Mouse (Mus musculus): ENCODE results near the gene Otub1.

Gene Otub1

DNA sequence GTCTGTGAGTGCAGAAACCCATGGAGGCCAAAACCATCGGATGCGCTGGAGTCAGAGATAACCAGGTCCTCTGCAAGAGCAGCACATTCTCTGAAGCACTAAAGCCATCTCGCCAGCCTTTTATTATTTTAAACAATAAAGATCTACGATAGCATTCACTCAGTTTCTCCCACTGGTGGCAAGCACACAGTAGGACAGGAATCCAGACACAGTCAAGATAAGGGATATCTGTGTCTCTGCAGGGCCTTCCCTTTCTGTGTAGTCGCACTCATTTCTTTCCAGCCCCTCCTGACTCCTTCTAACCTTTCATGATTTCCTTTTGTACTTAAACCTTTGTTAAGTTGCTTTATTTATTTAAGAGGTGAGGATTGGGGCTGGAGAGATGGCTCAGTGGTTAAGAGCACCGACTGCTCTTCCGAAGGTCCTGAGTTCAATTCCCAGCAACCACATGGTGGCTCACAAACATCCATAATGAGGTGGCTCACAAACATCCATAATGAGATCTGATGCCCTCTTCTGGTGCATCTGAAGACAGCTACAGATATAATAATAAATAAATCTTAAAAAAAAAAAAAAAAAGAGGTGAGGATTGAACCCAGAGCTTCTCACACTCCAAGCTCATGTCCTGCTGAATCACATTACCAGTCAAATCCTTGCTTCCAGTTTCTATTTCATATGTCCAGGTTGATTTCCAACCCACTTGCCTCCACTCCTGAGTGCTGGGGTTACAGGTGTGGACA, 4.0 kb upstream of the Otub1 start:
- DNase-seq (ENCODE audit: low spot score in 2 of 2), result no peak

DNA sequence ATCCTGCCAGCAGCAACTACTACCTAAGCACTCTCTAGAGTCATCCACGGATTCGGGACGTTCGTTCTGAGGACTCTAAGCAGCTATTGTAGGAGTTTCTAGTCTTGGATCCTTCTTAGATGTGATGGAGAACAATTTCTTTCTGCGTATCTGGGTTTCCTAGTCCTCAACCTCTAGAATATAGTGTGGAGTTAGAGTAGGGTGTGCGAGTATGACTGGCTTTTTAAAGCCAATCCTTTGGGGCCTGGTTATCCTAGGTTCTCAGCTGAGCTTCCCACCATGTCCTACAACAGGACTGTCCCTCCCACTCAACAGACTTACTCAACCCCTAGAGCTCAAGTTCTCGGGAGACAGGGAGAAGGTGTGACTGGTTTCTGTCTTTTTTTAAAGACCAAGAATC, 790 bp downstream of the Otub1 start:
- DNase-seq (ENCODE audit: low spot score in 2 of 2), result no peak

DNA sequence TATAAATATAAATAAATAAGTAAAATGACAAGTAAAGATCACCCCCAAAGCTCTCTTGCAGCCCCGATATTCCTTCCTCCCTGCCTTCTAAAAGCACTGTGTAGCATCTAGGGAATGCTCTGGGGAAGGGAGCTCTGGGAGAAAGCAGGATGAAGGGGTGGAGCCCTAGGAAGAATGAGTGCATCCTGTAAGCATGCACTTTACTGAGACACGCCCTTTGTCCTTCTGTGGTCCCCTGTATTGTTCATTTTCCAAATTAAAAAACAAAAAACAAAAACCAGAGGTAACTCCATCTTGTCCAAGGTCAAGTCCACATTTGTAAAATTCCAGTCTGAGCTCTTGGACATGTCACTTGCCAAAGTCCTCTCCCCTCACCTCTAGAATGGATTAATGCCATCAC, 1.2 kb downstream of the Otub1 start:
- no peak for DNase-seq (ENCODE audit: low spot score in 2 of 2)

DNA sequence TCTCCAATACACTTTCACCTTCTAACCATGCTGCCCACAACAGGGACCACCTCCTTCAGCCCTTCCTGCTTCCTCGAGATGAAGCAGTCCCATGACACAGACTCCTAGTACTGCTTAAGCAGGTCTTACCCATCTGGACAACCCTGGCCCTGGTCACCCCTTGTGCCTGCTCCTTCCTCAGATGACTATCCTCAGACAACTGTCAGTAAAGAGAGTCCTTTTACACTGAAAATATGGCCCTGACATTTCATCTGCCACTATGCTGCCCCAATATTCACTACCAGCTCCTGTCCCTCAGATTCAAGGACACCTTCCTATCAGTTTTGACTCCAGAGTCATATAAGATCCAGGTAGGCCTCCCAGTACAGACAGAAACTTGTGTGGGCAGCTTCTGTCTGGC, 5.7 kb downstream of the Otub1 start:
- no peak for DNase-seq (ENCODE audit: low spot score in 2 of 2)

DNA sequence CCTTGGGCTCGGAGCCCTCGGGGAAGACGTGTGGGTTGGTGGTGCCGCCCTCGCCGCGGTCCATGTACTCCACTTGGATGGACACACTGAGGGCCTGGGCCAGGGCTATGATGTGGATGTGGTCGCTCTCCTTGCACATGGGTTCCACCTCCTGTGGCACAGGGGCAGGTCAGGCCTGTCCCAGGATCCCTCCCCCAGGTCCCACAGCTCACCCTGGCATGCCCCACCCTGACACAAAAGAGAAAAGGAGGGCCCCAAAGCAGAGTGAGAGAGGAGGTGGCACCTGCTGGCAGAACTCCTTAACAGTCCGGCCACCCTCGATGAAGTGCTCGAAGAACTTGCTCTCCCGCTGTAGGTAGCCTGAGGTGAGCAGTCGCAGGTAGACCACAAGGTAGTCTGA, 7.0 kb downstream of the Otub1 start:
- DNase-seq (ENCODE audit: low spot score in 2 of 2), result no peak

DNA sequence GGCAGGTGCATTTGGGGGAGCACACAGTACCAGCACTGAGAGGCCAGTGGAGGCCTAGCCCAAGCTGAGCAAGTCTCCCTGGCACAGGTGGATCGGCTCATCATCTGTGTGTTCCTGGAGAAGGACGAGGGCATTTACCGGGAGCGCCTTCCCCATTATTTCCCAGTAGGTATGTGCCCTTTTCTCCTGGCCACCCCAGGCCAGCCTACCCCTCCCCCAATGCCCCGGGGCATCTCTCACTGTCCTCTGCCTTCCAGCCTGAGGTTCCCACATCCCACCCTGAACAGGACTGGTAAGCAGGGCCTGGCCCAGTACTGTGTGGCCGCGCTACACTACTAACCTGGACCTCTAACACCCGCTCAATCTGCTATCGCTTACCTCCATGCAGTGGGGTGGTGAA, 8.7 kb downstream of the Otub1 start:
- no peak for DNase-seq (ENCODE audit: low spot score in 2 of 2)

DNA sequence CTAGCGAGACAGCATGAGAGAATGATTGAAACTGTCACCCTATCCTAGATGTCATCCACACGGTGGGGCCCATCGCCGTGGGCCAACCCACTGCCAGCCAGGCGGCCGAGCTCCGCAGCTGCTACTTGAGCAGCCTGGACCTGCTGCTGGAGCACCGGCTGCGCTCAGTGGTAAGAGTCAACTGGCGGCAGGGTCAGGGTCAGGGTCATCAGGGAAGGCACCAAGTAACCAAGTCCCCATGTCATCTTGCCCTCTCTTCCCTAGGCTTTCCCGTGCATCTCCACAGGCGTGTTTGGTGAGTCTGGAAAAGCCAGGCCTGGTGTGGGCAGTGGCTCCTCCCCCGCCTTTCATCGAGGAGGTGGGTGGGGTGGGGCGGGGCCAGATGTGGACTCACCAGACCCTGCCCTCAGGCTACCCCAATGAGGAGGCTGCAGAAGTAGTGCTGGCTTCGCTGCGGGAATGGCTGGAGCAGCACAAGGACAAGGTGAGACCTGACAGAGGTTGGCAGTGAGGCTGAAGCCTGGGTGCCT, 9.3 kb downstream of the Otub1 start:
- no peak for DNase-seq (ENCODE audit: low spot score in 2 of 2)

DNA sequence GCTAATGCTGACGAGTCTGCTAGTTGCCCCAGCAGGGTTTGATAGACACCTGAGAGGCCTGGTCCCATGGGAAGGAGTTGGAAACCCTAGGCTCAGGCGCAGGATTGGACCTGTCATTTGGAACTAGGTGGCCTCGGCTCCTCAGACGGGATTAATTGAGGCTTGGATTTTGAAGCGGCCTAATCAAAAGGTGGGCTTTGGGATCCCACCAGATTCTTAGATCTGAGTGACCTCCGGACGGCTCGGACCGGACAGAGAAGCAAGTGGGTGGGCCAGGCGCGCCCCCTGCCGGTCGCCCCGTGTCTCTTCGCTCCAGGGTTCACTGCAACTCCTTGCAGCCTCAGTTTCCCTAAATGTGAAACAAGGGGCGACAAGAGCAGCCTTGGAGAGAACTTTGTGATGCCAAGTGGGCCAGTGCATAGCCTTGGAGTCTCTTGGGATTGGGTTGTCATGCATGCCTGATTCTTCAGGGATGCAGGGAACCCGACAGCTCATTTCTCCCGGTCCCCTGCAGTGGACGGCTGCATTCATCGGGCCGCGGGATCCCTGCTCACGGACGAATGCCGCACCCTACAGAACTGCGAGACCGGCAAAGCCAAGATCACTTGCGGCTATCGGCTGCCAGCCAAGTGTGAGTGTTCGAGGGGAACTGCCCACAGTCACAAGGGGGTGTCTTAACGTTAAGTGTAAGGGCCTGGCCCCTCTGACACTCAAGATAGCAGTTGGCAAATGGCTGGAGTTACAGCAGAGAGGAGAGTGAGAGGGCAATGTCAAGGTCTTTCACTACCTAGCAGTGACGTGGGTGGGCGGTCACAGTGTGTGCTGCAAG, 10.0 kb downstream of the Otub1 start:
- peak; percentile 63 to 64 for DNase-seq (ENCODE audit: low spot score in 2 of 2)

DNA sequence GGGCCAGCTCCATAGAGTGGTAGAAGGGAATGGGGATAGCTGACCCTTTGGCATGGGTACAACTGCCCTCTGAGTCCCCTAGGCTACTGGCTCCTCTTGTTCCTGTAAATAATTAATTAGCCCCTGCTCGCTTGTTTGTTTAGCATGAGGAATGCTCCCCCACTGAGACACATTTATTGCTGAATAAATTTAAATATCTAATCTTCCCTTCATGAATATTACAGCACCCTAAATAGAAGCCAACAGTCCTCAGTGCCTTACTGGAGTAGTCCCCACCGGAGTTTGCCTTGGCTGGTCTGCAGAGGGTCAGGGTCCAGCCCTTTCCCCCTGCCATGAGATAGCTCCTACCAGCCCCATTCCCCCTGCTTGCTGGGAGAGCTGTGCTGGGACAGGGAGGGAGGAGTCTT, 13.6 kb downstream of the Otub1 start:
- DNase-seq (ENCODE audit: low spot score in 2 of 2), result no peak

DNA sequence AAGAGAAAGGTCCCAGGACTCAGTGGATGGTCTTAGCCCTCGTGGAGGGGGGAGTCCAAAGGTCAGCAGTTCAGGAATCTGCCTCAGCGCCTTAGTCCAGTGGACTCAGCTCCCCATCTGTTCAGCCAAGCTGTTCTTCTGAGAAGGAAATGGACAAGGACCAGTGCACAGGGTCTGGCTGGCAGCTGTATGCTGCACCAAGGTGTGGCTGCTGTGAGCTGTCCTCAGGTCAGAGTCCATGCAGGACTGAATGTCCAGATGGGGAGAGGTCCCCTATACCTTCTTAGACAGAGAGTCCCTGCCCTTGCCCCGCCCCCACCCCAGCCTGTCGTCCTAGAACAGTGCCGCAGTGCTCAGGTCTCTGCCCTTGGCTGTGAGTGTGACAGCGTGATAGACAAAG, 14.5 kb downstream of the Otub1 start:
- DNase-seq (ENCODE audit: low spot score in 2 of 2), result no peak

DNA sequence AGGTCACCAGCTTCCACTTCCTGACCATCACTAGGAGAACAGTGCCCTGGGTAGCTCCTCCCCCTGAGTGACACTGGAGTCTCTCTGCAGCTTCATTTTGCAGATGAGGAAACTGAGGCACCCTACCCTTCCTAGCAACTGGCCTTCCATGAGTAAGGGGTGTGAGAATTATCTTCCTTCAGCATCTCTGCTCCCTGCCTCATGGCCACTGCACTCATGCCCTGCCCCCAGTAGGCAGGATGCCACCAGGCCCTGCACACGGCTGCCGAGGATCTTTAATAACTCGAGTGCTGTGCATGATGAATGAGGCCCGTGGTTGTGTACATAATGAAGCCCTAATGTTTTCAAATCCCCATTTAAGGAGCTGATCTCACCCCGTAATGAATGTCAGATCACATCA, 15.1 kb downstream of the Otub1 start:
- DNase-seq (ENCODE audit: low spot score in 2 of 2), result no peak

DNA sequence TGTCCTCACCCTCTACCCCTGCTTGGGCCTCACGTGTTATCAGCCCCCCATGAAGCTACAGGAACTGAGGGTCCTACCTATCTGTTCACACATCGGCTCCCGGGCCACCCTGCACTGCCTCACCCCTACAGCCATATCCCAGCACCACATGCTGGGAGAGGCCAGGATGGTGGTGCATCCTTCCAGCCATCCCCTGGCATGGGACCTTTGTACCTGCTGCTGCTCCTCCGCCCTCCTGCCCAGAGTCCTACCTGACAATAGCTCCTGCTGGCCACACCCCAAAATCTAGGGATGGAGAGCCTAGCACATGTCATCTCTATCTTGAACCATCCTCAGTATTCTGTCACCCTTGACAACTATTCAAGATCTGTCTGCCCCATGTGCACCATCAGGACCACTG, 17.1 kb downstream of the Otub1 start:
- DNase-seq (ENCODE audit: low spot score in 2 of 2), result no peak

DNA sequence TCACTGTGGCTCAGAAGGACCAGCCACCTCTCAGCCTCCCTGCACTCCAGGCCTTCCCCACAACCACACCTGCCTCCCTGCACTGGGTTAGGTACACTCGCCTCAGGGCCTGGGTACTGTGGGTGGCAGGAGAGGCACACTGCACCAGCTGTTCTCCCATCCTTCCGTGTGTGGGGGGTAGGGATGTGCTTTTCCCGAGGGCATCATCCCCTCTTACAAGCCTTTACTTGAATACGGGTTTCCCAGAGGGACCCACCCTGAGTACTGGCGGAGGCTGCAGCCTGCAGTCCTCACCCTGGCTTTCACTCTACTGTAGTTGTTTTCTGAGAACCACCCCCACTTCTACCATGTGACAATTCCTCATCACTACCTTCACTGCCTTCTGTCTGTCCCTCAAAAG, 19.0 kb downstream of the Otub1 start:
- DNase-seq (ENCODE audit: low spot score in 2 of 2), result no peak

DNA sequence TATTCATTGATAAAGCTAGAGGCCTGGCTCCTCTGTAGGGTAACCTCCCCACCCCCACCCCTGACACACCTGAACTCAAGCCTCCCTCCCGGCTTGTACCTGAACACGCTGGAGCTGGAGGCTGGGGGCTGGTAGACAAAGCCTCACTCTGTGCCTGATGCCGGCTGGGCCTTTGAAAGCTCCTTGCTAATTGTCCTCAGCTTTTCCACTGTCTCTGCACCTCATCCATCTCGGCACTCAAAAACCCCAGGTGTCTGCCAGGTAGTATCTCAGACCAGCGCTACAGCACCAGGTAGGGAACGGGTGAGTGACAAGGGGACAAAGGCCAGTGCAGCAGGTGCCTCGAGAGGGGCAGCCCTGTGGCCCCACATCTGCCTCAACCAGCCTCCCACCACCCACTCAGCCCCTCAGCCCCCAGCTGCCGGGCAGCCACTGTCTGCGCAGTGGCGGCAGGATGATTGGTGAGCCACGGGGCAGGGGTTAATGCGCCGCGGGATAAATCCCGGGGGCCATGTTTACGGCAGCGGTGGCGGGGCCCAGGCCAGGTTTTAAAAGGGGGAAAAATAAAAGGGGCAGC, 20.3 kb downstream of the Otub1 start:
- no peak for DNase-seq (ENCODE audit: low spot score in 2 of 2)

DNA sequence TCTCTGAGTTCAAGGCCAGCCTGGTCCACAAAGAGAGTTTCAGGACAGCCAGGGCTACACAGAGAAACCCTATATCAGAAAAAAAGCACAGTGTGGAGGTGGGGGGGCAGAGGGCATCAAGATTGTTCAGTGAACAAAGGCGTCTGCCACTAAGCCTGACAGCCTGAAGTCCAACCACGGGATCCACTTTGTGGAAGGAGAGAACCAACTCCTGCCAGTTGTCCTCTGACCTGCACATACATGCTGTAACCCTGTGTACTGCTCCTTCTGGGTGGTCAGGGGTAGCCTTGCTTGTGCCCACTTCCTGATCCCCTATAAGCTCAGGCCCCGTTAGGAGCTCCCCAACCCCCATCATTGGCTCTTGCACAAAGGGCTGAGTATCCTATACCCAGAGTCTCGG, 21.1 kb downstream of the Otub1 start:
- DNase-seq (ENCODE audit: low spot score in 2 of 2), result no peak

DNA sequence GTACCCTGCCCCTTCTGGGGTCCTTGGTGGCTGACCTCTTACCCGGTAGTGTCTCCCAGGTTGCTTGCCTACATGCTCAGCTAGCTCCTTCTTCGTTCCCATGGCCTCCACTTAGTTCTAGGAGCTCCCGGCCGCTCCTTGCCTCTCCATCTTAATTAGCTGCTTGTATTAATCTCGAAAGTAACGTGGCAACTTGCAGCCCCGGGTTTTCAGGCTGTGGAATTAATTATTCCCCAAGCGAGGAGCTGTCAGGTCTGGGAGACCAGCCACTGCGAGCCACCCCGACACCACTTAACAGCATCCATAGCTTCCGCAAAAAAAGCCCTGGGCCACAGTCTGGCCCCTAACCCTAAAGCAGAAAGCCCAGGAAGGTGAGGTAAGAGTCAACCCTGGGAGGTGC, 22.7 kb downstream of the Otub1 start:
- no peak for DNase-seq (ENCODE audit: low spot score in 2 of 2)

DNA sequence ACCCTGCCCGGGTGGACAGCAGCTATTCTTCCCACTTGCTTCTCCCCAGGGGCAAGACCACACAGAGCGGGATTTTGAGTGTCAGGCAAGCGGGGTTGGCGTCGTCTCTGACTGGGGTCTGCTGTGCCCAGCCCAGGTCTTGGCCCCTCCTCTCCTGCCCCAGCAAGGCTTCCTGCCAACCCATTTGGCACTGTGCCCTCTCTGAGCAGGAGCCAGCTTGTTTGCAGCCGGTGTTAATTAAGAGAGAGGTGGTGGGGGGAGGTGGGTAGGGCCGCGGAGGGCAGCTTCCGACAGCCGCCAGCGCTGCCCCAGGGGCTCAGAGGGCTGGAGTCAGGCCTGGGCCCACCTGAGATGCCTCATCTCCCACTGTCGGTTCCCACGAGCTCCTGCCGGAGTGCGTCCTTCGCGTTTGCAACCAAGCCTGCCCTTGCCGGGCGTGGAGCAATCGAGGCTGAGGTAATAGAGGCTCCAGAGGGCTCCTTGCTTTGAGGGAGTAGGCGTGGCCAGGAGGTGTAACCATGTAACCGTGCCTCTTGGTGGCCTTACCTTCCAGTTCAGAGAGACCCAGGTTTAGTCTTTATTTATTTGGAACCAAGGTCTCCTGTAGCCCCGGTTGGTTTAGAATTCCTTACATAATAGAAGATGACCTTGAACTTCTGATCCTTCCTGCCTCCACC, 23.7 kb downstream of the Otub1 start:
- peak; percentile 62 to 71 for DNase-seq (ENCODE audit: low spot score in 2 of 2)

DNA sequence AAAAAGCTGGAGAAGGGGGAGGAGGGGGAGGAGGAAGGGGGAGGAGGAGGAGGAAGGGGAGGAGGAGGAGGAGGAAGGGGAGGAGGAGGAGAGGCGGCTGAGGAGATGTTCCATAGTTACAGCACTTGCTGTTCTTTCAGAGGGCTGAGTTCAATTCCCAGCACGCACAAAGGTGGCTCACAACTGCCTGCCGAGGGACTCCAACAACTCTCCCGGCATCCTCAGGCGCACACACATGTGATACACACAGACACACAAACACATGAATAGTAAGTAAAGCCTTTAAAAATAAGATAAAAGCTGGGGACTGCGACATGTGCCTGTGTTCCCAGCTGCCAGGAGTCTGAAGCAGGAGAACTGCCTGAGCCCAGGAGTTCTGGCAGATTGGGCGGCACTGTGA, 24.6 kb downstream of the Otub1 start:
- no peak for DNase-seq (ENCODE audit: low spot score in 2 of 2)

DNA sequence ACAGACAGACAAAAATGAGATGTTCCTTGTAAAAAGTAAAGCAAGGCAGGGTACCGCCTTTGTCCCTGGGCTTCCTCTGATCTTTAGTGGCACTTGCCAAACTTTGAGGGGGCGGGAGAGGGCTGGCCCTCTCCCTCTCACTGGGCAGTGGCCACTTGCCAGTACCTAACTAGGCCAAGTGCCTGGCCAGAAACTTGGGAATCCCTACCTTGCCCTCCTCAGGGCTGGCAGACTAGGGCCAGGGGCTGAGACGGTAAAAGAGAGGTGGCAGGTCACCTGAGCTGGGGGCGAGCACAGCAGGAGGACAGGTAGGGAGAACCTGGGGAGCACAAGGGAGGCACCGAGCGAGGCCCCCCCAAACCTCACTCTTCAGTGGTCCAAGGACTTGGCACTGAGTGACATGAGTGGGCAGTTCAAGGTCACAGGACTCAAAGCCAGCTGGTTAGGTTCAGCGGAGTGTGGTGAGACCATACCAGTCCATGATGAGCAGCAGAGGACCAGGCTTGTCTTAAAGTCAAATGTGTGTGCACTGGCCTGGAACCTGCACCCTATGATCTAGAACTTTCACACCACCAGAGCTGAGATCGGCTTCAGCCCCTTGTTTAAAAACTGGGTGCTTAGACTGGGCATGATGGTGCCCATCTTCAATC, 25.2 kb downstream of the Otub1 start:
- DNase-seq (ENCODE audit: low spot score in 2 of 2), result no peak

DNA sequence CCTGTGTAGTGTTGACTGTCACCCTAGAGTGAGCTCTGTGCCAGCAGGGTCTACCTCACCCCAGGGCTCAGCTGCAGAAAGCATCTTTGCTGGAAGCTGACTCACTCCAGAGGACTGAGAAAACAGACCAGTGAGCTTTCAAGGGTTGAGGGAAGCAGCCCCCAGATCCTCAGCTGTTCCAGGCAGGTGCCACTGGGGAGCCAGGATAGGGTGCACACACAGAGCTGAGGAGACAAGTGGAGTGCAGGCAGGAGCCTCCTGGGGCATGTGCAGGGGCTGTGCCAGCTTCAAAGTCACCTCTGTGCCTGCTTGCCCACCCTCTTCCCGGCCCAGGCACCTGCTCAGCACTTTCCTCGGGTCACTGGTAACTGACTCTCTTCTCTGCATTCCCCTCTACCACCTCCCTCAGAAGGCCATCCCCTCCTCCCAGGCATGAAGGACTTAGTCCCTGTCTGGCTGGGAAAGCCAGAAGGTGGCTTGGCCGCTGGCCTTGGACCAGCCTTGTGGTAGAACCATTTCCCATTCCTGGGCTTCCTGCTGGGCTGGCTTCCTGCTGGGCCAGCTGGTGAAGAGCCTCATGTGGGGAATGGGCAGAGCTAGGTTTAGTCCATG, 27.2 kb downstream of the Otub1 start:
- DNase-seq (ENCODE audit: low spot score in 2 of 2), result no peak

DNA sequence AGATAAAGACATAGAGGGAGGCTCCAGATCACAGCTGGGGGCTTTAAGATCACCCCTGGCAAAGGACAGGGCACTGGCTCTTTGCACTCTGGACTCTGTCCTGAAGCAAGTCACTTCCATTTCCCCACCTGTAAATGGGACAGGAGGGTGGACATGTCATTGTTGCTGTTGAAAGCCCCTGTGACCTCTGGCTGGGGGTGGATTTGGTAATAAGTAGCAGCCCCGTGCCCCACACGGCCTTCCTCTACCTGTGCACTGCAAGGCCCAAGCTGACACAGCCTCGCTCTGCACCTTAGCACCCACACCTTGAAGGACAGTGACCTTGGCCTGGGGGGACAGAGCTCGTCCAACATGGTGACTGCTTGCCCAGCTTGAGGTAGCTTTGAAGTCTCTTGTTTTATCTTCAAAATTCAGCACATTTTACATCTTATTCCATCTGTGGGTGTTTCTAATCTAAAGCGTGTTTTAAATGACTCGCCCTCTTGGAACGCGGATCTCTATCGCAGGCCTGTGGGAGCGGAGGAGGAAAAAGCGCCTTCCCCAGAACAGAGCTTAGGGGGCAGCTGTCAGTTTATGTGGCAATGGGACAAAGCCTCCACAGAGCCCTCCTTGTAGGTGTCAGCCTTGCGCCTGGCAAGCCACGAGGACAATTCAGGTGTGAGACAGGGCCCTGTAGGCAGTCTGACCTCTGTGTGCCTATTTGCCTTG, 28.2 kb downstream of the Otub1 start:
- DNase-seq (ENCODE audit: low spot score in 2 of 2), result no peak

Measured in frontal cortex, postnatal 36 days (tissue).